Mouse (Mus musculus) heart, adult 2 months (tissue): Measurements from ENCODE around the gene Trpm3.

Experiments used
- CTCF ChIP-seq: fragments of 200-600 bp; IDR thresholded peaks from 2 replicates; pipeline ENCODE4 v1.8.1; 2022; ENCODE audit warnings: antibody characterized with exemption, mild to moderate bottlenecking, moderate library complexity
- POLR2A ChIP-seq: fragments of 200-500 bp; IDR thresholded peaks from 2 replicates; pipeline ENCODE4 v1.6.1; 2011; ENCODE audit warnings: mild to moderate bottlenecking, low read depth, low read length, control low read depth; ENCODE audit not compliant: insufficient read depth

GRCm38 (mm10) chr19:22249076-22249475 is 110.2 kb downstream of the Trpm3 start:
- TF ChIP-seq CTCF (no peak), POLR2A (no peak)
